Mouse (Mus musculus) kidney, embryonic 15.5 days (tissue): Measurements from ENCODE around the gene Pdlim7. TPM values are rescaled to one million over a fixed set of nuclear protein-coding genes. Genes with fewer than 3 reads are reported as not detected.

Experiments
- ATAC-seq: fragments of 200-750 bp; cut with Nextera tagmentation; replicated peaks from 2 replicates; pipeline ENCODE4 v1.8.0; 2017; ENCODE audit warnings: moderate TSS enrichment; ENCODE audit not compliant: low FRiP score
- H3K27ac ChIP-seq: fragments of 300-500 bp; sonication (generic); 2 replicates; pipeline ENCODE4 v1.5.1; 2015; ENCODE audit warnings: mild to moderate bottlenecking, inconsistent platforms
- H3K27me3 ChIP-seq: fragments of 300-500 bp; sonication (generic); 2 replicates; pipeline ENCODE4 v1.6.1; 2015; ENCODE audit warnings: inconsistent platforms
- H3K36me3 ChIP-seq: fragments of 300-500 bp; sonication (generic); 2 replicates; pipeline ENCODE4 v1.6.1; 2015; ENCODE audit warnings: inconsistent platforms
- H3K4me1 ChIP-seq: fragments of 300-500 bp; sonication (generic); 2 replicates; pipeline ENCODE4 v1.6.1; 2015; ENCODE audit warnings: inconsistent platforms
- H3K4me2 ChIP-seq: fragments of 300-500 bp; sonication (generic); 2 replicates; pipeline ENCODE4 v1.6.1; 2015; ENCODE audit warnings: moderate library complexity, mild to moderate bottlenecking, inconsistent platforms
- H3K4me3 ChIP-seq: fragments of 300-500 bp; sonication (generic); replicated peaks from 2 replicates; pipeline ENCODE4 v1.5.1; 2015; ENCODE audit warnings: mild to moderate bottlenecking, inconsistent platforms
- H3K9ac ChIP-seq: fragments of 300-500 bp; sonication (generic); 2 replicates; pipeline ENCODE4 v1.6.1; 2015; ENCODE audit warnings: mild to moderate bottlenecking, inconsistent platforms
- H3K9me3 ChIP-seq: fragments of 300-500 bp; sonication (generic); replicated peaks from 2 replicates; pipeline ENCODE4 v1.6.1; 2016; ENCODE audit warnings: inconsistent platforms
- WGBS: fragments of 180-500 bp; shearing (Covaris S2); methylation state at CpG from one replicate; pipeline ENCODE4 v1.1.7; 2015; ENCODE audit warnings: mixed read lengths; 5-methylcytosine and 5-hydroxymethylcytosine counted together
- polyA plus RNA-seq: library from polyadenylated mRNA; unstranded; fragments of >200 nt; fragmentation: Nextera tagmentation; extraction: Ambion mirVana; gene quantifications from 2 replicates; pipeline ENCODE4 v1.2.1, GENCODE M21; 2015

The Pdlim7 gene
- polyA plus RNA-seq, 1 experiment from 2014 or later = 169 TPM

GRCm38 (mm10) chr13:55471156-55471818 lies 42.2 kb downstream of the Pdlim7 start:
- 0 out of 2 replicates have a peak, but pooled peaks cover 8% of the 10 kb centered on the region for H3K27me3 ChIP-seq
- peak; percentile 68 for ATAC-seq
- peak overlapping the region; percentile 67 for H3K4me3 ChIP-seq
- peak overlapping the region; percentile 100 for H3K4me2 ChIP-seq
- no peaks in the 10 kb centered on the region for H3K9me3 ChIP-seq
- H3K27ac ChIP-seq = peak overlapping the region; percentile 82; the same call in 1 of the 2 replicates
- peaks cover 46% of the 10 kb centered on the region for H3K4me1 ChIP-seq
- H3K36me3 ChIP-seq = peaks cover 27% of the 10 kb centered on the region
- WGBS = 2% methylated on average over 54 of the region's 54 CpGs
- H3K9ac ChIP-seq = peak overlapping the region; percentile 57

GRCm38 (mm10) chr13:55470372-55470771 lies 43.1 kb downstream of the Pdlim7 start:
- H3K4me3 ChIP-seq = no peak overlapping the region
- H3K4me1 ChIP-seq = peaks cover 46% of the 10 kb centered on the region
- no peak for ATAC-seq
- no peak overlapping the region for H3K27ac ChIP-seq
- H3K9me3 ChIP-seq = no peaks in the 10 kb centered on the region
- 75% methylated on average over 9 of the region's 9 CpGs for WGBS
- no peak overlapping the region for H3K4me2 ChIP-seq
- 0 out of 2 replicates have a peak, but pooled peaks cover 8% of the 10 kb centered on the region for H3K27me3 ChIP-seq
- peaks cover 17% of the 10 kb centered on the region for H3K36me3 ChIP-seq
- 0 out of 2 replicates have a peak overlapping the region, but pooled peaks have one; percentile 57 for H3K9ac ChIP-seq

GRCm38 (mm10) chr13:55468851-55469560 lies 44.5 kb downstream of the Pdlim7 start:
- H3K4me3 ChIP-seq = no peak overlapping the region
- H3K36me3 ChIP-seq = peaks cover 4% of the 10 kb centered on the region
- no peak overlapping the region for H3K27ac ChIP-seq
- no peak overlapping the region for H3K4me2 ChIP-seq
- peaks cover 47% of the 10 kb centered on the region for H3K4me1 ChIP-seq
- no peak for ATAC-seq
- no peaks in the 10 kb centered on the region for H3K9me3 ChIP-seq
- WGBS = 51% methylated on average over 13 of the region's 13 CpGs
- H3K27me3 ChIP-seq = 0 out of 2 replicates have a peak, but pooled peaks cover 8% of the 10 kb centered on the region
- H3K9ac ChIP-seq = no peak overlapping the region

- Histone ChIP-seq H3K9me3 (no peaks in the 10 kb centered on the region), H3K27ac (no peak overlapping the region), H3K4me3 (no peak overlapping the region), H3K9ac (no peak overlapping the region), H3K27me3 (0 out of 2 replicates have a peak, but pooled peaks cover 8% of the 10 kb centered on the region), H3K36me3 (peaks cover 13% of the 10 kb centered on the region), H3K4me1 (peaks cover 30% of the 10 kb centered on the region), H3K4me2 (no peak overlapping the region)
- no peak for ATAC-seq
- WGBS = 82% methylated on average over 5 of the region's 5 CpGs
These were observed 47.5 kb downstream of the Pdlim7 start for GRCm38 (mm10) chr13:55465830-55466440.

- Histone ChIP-seq H3K36me3 (peaks cover 20% of the 10 kb centered on the region), H3K27ac (no peak overlapping the region), H3K27me3 (0 out of 2 replicates have a peak, but pooled peaks cover 3% of the 10 kb centered on the region), H3K4me2 (peak overlapping the region; percentile 98), H3K4me3 (peak overlapping the region; percentile 70), H3K9ac (peak overlapping the region; percentile 70; the same call in 1 of the 2 replicates), H3K4me1 (peaks cover 23% of the 10 kb centered on the region), H3K9me3 (no peaks in the 10 kb centered on the region)
- WGBS = 14% methylated on average over 3 of the region's 3 CpGs
- no peak for ATAC-seq
These were observed 48.3 kb downstream of the Pdlim7 start for GRCm38 (mm10) chr13:55465184-55465583.

GRCm38 (mm10) chr13:55464027-55464884 lies 49.2 kb downstream of the Pdlim7 start, which contains the start of gene Prr7:
Prr7 (plus strand) TSS chr13:55464267.
- H3K9ac ChIP-seq = peak within 1 kb of the TSS; percentile 70
- H3K36me3 ChIP-seq = peaks cover 30% of the 10 kb centered on the region
- H3K4me2 ChIP-seq = peak within 1 kb of the TSS; percentile 98
- H3K4me3 ChIP-seq = peak within 1 kb of the TSS; percentile 70
- no peaks in the 10 kb centered on the region for H3K9me3 ChIP-seq
- H3K4me1 ChIP-seq = peaks cover 23% of the 10 kb centered on the region
- peak; percentile 68 for ATAC-seq
- H3K27ac ChIP-seq = peak within 1 kb of the TSS; percentile 69
- under 1% methylated on average over 79 of the region's 84 CpGs for WGBS
- H3K27me3 ChIP-seq = no peaks in the 10 kb centered on the region

- Histone ChIP-seq H3K27me3 (no peaks in the 10 kb centered on the region), H3K4me1 (peaks cover 23% of the 10 kb centered on the region), H3K27ac (peak overlapping the region; percentile 69; the same call in 1 of the 2 replicates), H3K4me3 (peak overlapping the region; percentile 70), H3K9me3 (no peaks in the 10 kb centered on the region), H3K36me3 (peaks cover 37% of the 10 kb centered on the region), H3K9ac (peak overlapping the region; percentile 70), H3K4me2 (peak overlapping the region; percentile 98)
- no peak for ATAC-seq
- 6% methylated on average over 14 of the region's 14 CpGs for WGBS
These were observed 50.0 kb downstream of the Pdlim7 start for GRCm38 (mm10) chr13:55463399-55464026.

GRCm38 (mm10) chr13:55462965-55463364 lies 50.5 kb downstream of the Pdlim7 start:
- no peak for ATAC-seq
- WGBS = 45% methylated on average over 2 of the region's 2 CpGs
- Histone ChIP-seq H3K9me3 (no peaks in the 10 kb centered on the region), H3K27me3 (no peaks in the 10 kb centered on the region), H3K4me1 (peaks cover 23% of the 10 kb centered on the region), H3K27ac (no peak overlapping the region), H3K36me3 (peaks cover 43% of the 10 kb centered on the region), H3K4me2 (0 out of 2 replicates have a peak overlapping the region, but pooled peaks have one; percentile 98), H3K9ac (no peak overlapping the region), H3K4me3 (no peak overlapping the region)

GRCm38 (mm10) chr13:55451785-55452549 lies 61.5 kb downstream of the Pdlim7 start:
- ATAC-seq = no peak

GRCm38 (mm10) chr13:55451296-55451695 lies 62.2 kb downstream of the Pdlim7 start:
- no peak overlapping the region for H3K4me3 ChIP-seq
- H3K27me3 ChIP-seq = no peaks in the 10 kb centered on the region
- no peak overlapping the region for H3K9ac ChIP-seq
- no peak overlapping the region for H3K4me2 ChIP-seq
- WGBS = 91% methylated on average over 10 of the region's 10 CpGs
- no peak overlapping the region for H3K27ac ChIP-seq
- H3K9me3 ChIP-seq = no peaks in the 10 kb centered on the region
- peaks cover 23% of the 10 kb centered on the region for H3K4me1 ChIP-seq
- ATAC-seq = no peak
- H3K36me3 ChIP-seq = peaks cover 74% of the 10 kb centered on the region

More at GRCm38 (mm10) chr13:55451785-55452549, 61.5 kb downstream of the Pdlim7 start:
- Histone ChIP-seq H3K9me3 (no peaks in the 10 kb centered on the region), H3K27me3 (no peaks in the 10 kb centered on the region), H3K4me1 (peaks cover 16% of the 10 kb centered on the region), H3K36me3 (peaks cover 81% of the 10 kb centered on the region), H3K4me3 (no peak overlapping the region), H3K27ac (no peak overlapping the region), H3K9ac (no peak overlapping the region), H3K4me2 (no peak overlapping the region)
- WGBS = 96% methylated on average over 16 of the region's 16 CpGs
